Mouse (Mus musculus) liver, adult 2 months (tissue): ENCODE results near the gene Cog2.

ENCODE experiments used
- CTCF ChIP-seq: fragments of 200-500 bp; IDR thresholded peaks from 2 replicates; pipeline ENCODE4 v1.5.1; 2011; ENCODE audit warnings: low read depth, low read length, control low read depth
- POLR2A ChIP-seq: fragments of 200-500 bp; IDR thresholded peaks from 2 replicates; pipeline ENCODE4 v1.6.1; 2011; ENCODE audit warnings: low read length, control low read depth; ENCODE audit not compliant: insufficient read depth; ENCODE audit errors: extremely low read depth

DNA sequence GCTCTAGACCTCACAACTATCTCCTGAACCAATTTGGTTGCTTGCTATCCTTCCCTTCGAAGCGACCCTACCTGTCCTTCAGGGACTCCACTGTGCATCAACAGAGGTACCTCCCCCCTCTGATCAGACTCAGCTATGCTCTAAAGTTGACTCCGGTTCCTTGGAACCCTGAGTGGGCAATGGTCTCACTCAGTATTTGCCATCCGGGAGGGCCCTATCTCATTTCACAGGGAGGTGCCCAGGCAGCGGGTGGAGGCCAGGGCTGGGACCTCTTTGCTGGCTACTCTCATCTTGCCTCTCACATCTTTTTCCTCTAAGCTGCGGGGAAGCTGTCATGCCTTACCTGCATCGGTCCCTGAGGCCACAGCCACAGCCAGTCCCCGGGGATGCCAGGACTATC lies 55.2 kb downstream of the Cog2 start, which contains the start of gene Capn9:
- TF ChIP-seq POLR2A, result no peak
- TF ChIP-seq CTCF, result no peak
